Mouse (Mus musculus): ENCODE data around the gene Efcab2. TPM values are rescaled to one million over a fixed set of nuclear protein-coding genes. Genes with fewer than 3 reads are reported as not detected.
A peak's percentile ranks its signal among the peaks of the same experiment; 100 is the strongest.

Gene Efcab2
- total and polyA plus RNA-seq, 2 experiments, result 0.29 to 2.2 TPM

- Histone ChIP-seq H3K4me1 (ENCODE audit: control insufficient read depth, insufficient read depth, low read length) (0 out of 2 replicates have a peak, but pooled peaks cover 3% of the 10 kb centered on the region), H3K36me3 (ENCODE audit: control insufficient read depth, insufficient read depth, low read length) (no peaks in the 10 kb centered on the region), H3K9ac (ENCODE audit: low read depth, low read length) (no peak overlapping the region), H3K27me3 (ENCODE audit: control insufficient read depth, insufficient read depth, low read length) (no peaks in the 10 kb centered on the region), H3K27ac (replicated peaks; ENCODE audit: insufficient read depth, low read depth, low read length) (no peak overlapping the region), H3K4me3 (ENCODE audit: insufficient read depth, low read depth, low read length) (no peak overlapping the region), H3K79me2 (ENCODE audit: control insufficient read depth, insufficient read depth, low read length) (no peaks in the 10 kb centered on the region)
- DNase-seq (ENCODE audit: extremely low read depth, low read depth, low spot score), result peak; percentile 25
- WGBS, result 24% methylated on average over 2 of the region's 2 CpGs
- TF ChIP-seq CTCF (IDR thresholded peaks at IDR 0.05; ENCODE audit: low read depth, low read length) (no peak), POLR2A (IDR thresholded peaks at IDR 0.05; ENCODE audit: extremely low read depth, insufficient read depth, low read length) (no peak)
These were observed 29.0 kb upstream of the Efcab2 start for GRCm38 (mm10) chr1:178376907-178377306.

DNA sequence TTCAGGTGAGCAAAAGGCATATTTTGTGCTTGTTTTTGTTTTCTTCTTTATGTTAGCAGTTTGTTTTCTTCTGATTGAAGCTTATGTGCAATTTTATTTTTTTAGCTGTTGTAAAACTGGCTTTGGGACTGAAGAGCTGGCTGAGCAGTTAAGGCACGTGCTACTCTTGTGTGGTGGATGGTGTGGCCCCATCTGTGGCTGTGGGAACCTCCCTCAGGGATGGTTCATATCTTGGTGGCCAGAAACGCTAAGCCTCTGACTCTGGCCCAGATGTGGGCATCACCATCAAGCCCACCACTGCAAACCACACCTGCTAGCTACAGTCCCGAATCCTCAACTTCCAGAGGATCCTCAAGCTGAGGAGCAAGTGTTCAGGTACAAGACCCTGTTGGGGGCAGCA is 27.8 kb upstream of the Efcab2 start:
- H3K9ac ChIP-seq (ENCODE audit: low read depth, low read length), result no peak overlapping the region
- no peaks in the 10 kb centered on the region for H3K36me3 ChIP-seq (ENCODE audit: control insufficient read depth, insufficient read depth, low read length)
- H3K4me3 ChIP-seq (ENCODE audit: insufficient read depth, low read depth, low read length), result no peak overlapping the region
- TF ChIP-seq POLR2A (IDR thresholded peaks at IDR 0.05; ENCODE audit: extremely low read depth, insufficient read depth, low read length) (no peak), CTCF (IDR thresholded peaks at IDR 0.05; ENCODE audit: low read depth, low read length) (no peak)
- H3K27ac ChIP-seq (replicated peaks; ENCODE audit: insufficient read depth, low read depth, low read length), result no peak overlapping the region
- H3K27me3 ChIP-seq (ENCODE audit: control insufficient read depth, insufficient read depth, low read length), result no peaks in the 10 kb centered on the region
- WGBS, result 91% methylated on average over 3 of the region's 3 CpGs
- H3K79me2 ChIP-seq (ENCODE audit: control insufficient read depth, insufficient read depth, low read length), result no peaks in the 10 kb centered on the region
- DNase-seq (ENCODE audit: extremely low read depth, low read depth, low spot score), result no peak
- H3K4me1 ChIP-seq (ENCODE audit: control insufficient read depth, insufficient read depth, low read length), result 0 out of 2 replicates have a peak, but pooled peaks cover 3% of the 10 kb centered on the region

DNA sequence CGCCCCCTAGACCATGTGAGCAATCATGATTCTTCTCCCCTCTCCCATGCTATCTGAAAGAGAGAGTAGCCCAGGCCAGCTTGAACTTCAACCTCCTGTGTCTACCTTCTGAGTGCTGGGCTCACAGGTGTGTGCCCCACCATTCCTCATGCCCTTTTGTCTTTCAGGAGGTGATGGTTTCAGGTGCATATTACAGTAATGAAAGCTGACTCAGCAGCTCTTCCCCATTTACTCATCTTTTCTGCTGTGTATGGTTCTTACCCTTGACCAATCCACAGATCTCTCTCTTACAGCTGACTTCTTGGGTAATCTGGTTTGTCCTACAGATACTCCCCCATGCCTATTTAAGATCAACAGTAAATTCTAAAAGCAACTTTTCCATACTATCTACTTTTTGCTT is 26.7 kb upstream of the Efcab2 start:
- TF ChIP-seq POLR2A (IDR thresholded peaks at IDR 0.05; ENCODE audit: extremely low read depth, insufficient read depth, low read length) (no peak), CTCF (IDR thresholded peaks at IDR 0.05; ENCODE audit: low read depth, low read length) (no peak)
- H3K27ac ChIP-seq (replicated peaks; ENCODE audit: insufficient read depth, low read depth, low read length), result no peak overlapping the region
- 95% methylated on average over 1 of the region's 1 CpGs for WGBS
- no peaks in the 10 kb centered on the region for H3K36me3 ChIP-seq (ENCODE audit: control insufficient read depth, insufficient read depth, low read length)
- no peaks in the 10 kb centered on the region for H3K79me2 ChIP-seq (ENCODE audit: control insufficient read depth, insufficient read depth, low read length)
- DNase-seq (ENCODE audit: extremely low read depth, low read depth, low spot score), result no peak
- 0 out of 2 replicates have a peak, but pooled peaks cover 3% of the 10 kb centered on the region for H3K4me1 ChIP-seq (ENCODE audit: control insufficient read depth, insufficient read depth, low read length)
- H3K27me3 ChIP-seq (ENCODE audit: control insufficient read depth, insufficient read depth, low read length), result no peaks in the 10 kb centered on the region
- no peak overlapping the region for H3K9ac ChIP-seq (ENCODE audit: low read depth, low read length)
- no peak overlapping the region for H3K4me3 ChIP-seq (ENCODE audit: insufficient read depth, low read depth, low read length)

DNA sequence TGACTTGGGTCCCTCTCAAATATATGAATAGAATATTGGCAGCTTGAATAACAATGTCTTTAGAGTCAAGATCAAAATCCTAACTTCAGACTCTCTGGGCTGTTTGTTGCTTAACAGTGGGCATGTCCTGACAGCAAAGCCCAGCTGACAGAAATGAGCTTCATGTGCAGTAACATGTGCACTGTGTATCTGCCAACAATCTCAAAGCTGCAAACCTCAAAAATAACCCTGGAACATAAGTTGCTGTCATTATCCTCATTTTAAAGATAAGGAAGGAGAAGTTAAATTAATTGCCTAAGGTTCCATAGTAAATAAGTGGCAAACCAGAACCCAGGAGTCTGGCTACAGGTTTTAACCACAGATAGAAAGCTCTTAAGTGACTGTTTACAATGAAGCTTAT is 23.7 kb upstream of the Efcab2 start:
- no peak for TF ChIP-seq POLR2A (IDR thresholded peaks at IDR 0.05; ENCODE audit: extremely low read depth, insufficient read depth, low read length)
- TF ChIP-seq CTCF (IDR thresholded peaks at IDR 0.05; ENCODE audit: low read depth, low read length), result no peak
- DNase-seq (ENCODE audit: extremely low read depth, low read depth, low spot score), result no peak
- H3K4me3 ChIP-seq (ENCODE audit: insufficient read depth, low read depth, low read length), result no peak overlapping the region

GRCm38 (mm10) chr1:178388802-178389201 is 17.1 kb upstream of the Efcab2 start:
- H3K27me3 ChIP-seq (ENCODE audit: control insufficient read depth, insufficient read depth, low read length), result no peaks in the 10 kb centered on the region
- DNase-seq (ENCODE audit: extremely low read depth, low read depth, low spot score), result no peak
- no peaks in the 10 kb centered on the region for H3K36me3 ChIP-seq (ENCODE audit: control insufficient read depth, insufficient read depth, low read length)
- H3K4me1 ChIP-seq (ENCODE audit: control insufficient read depth, insufficient read depth, low read length), result no peaks in the 10 kb centered on the region
- 89% methylated on average over 4 of the region's 4 CpGs for WGBS
- H3K9ac ChIP-seq (ENCODE audit: low read depth, low read length), result no peak overlapping the region
- H3K79me2 ChIP-seq (ENCODE audit: control insufficient read depth, insufficient read depth, low read length), result no peaks in the 10 kb centered on the region
- TF ChIP-seq CTCF (IDR thresholded peaks at IDR 0.05; ENCODE audit: low read depth, low read length) (no peak), POLR2A (IDR thresholded peaks at IDR 0.05; ENCODE audit: extremely low read depth, insufficient read depth, low read length) (no peak)
- no peak overlapping the region for H3K27ac ChIP-seq (replicated peaks; ENCODE audit: insufficient read depth, low read depth, low read length)
- no peak overlapping the region for H3K4me3 ChIP-seq (ENCODE audit: insufficient read depth, low read depth, low read length)

More for the DNA sequence above, 23.7 kb upstream of the Efcab2 start:
- Histone ChIP-seq H3K9ac (ENCODE audit: low read depth, low read length) (no peak overlapping the region), H3K36me3 (ENCODE audit: control insufficient read depth, insufficient read depth, low read length) (no peaks in the 10 kb centered on the region), H3K4me1 (ENCODE audit: control insufficient read depth, insufficient read depth, low read length) (no peaks in the 10 kb centered on the region), H3K79me2 (ENCODE audit: control insufficient read depth, insufficient read depth, low read length) (no peaks in the 10 kb centered on the region), H3K27me3 (ENCODE audit: control insufficient read depth, insufficient read depth, low read length) (no peaks in the 10 kb centered on the region), H3K27ac (replicated peaks; ENCODE audit: insufficient read depth, low read depth, low read length) (no peak overlapping the region)

- H3K4me3 ChIP-seq (ENCODE audit: insufficient read depth, low read depth, low read length), result no peak overlapping the region
- no peak overlapping the region for H3K9ac ChIP-seq (ENCODE audit: low read depth, low read length)
- no peaks in the 10 kb centered on the region for H3K36me3 ChIP-seq (ENCODE audit: control insufficient read depth, insufficient read depth, low read length)
- 73% methylated on average over 2 of the region's 2 CpGs for WGBS
- no peak for DNase-seq (ENCODE audit: extremely low read depth, low read depth, low spot score)
- no peaks in the 10 kb centered on the region for H3K79me2 ChIP-seq (ENCODE audit: control insufficient read depth, insufficient read depth, low read length)
- no peak for TF ChIP-seq CTCF (IDR thresholded peaks at IDR 0.05; ENCODE audit: low read depth, low read length)
- H3K4me1 ChIP-seq (ENCODE audit: control insufficient read depth, insufficient read depth, low read length), result no peaks in the 10 kb centered on the region
- no peak overlapping the region for H3K27ac ChIP-seq (replicated peaks; ENCODE audit: insufficient read depth, low read depth, low read length)
- H3K27me3 ChIP-seq (ENCODE audit: control insufficient read depth, insufficient read depth, low read length), result no peaks in the 10 kb centered on the region
These were observed 16.5 kb upstream of the Efcab2 start for GRCm38 (mm10) chr1:178389401-178389800.
